Mouse (Mus musculus) kidney, embryonic 15.5 days (tissue): ENCODE data around the gene Fadd. TPM values are rescaled to one million over a fixed set of nuclear protein-coding genes. Genes with fewer than 3 reads are reported as not detected.
A peak's percentile ranks its signal among the peaks of the same experiment; 100 is the strongest.

Source experiments
- ATAC-seq: fragments of 200-750 bp; cut with Nextera tagmentation; replicated peaks from 2 replicates; pipeline ENCODE4 v1.8.0; 2017; ENCODE audit warnings: moderate TSS enrichment; ENCODE audit not compliant: low FRiP score
- H3K27ac ChIP-seq: fragments of 300-500 bp; sonication (generic); 2 replicates; pipeline ENCODE4 v1.5.1; 2015; ENCODE audit warnings: mild to moderate bottlenecking, inconsistent platforms
- H3K27me3 ChIP-seq: fragments of 300-500 bp; sonication (generic); 2 replicates; pipeline ENCODE4 v1.6.1; 2015; ENCODE audit warnings: inconsistent platforms
- H3K36me3 ChIP-seq: fragments of 300-500 bp; sonication (generic); 2 replicates; pipeline ENCODE4 v1.6.1; 2015; ENCODE audit warnings: inconsistent platforms
- H3K4me1 ChIP-seq: fragments of 300-500 bp; sonication (generic); 2 replicates; pipeline ENCODE4 v1.6.1; 2015; ENCODE audit warnings: inconsistent platforms
- H3K4me2 ChIP-seq: fragments of 300-500 bp; sonication (generic); 2 replicates; pipeline ENCODE4 v1.6.1; 2015; ENCODE audit warnings: moderate library complexity, mild to moderate bottlenecking, inconsistent platforms
- H3K4me3 ChIP-seq: fragments of 300-500 bp; sonication (generic); replicated peaks from 2 replicates; pipeline ENCODE4 v1.5.1; 2015; ENCODE audit warnings: mild to moderate bottlenecking, inconsistent platforms
- H3K9ac ChIP-seq: fragments of 300-500 bp; sonication (generic); 2 replicates; pipeline ENCODE4 v1.6.1; 2015; ENCODE audit warnings: mild to moderate bottlenecking, inconsistent platforms
- H3K9me3 ChIP-seq: fragments of 300-500 bp; sonication (generic); replicated peaks from 2 replicates; pipeline ENCODE4 v1.6.1; 2016; ENCODE audit warnings: inconsistent platforms
- WGBS: fragments of 180-500 bp; shearing (Covaris S2); methylation state at CpG from one replicate; pipeline ENCODE4 v1.1.7; 2015; ENCODE audit warnings: mixed read lengths; 5-methylcytosine and 5-hydroxymethylcytosine counted together
- polyA plus RNA-seq: library from polyadenylated mRNA; unstranded; fragments of >200 nt; fragmentation: Nextera tagmentation; extraction: Ambion mirVana; gene quantifications from 2 replicates; pipeline ENCODE4 v1.2.1, GENCODE M21; 2015

The Fadd gene
- polyA plus RNA-seq, 1 experiment from 2014 or later, result 13.7 TPM

GRCm38 (mm10) chr7:144550811-144551210, 31.5 kb downstream of the Fadd start:
- Histone ChIP-seq H3K9ac (no peak overlapping the region), H3K27me3 (no peaks in the 10 kb centered on the region), H3K4me3 (no peak overlapping the region), H3K9me3 (no peaks in the 10 kb centered on the region), H3K4me1 (peaks cover 32% of the 10 kb centered on the region), H3K4me2 (no peak overlapping the region), H3K36me3 (peaks cover 55% of the 10 kb centered on the region), H3K27ac (no peak overlapping the region)
- 90% methylated on average over 1 of the region's 1 CpGs for WGBS
- ATAC-seq, result no peak

GRCm38 (mm10) chr7:144549904-144550566, 32.2 kb downstream of the Fadd start:
- H3K9me3 ChIP-seq, result no peaks in the 10 kb centered on the region
- H3K4me1 ChIP-seq, result peaks cover 32% of the 10 kb centered on the region
- H3K4me3 ChIP-seq, result no peak overlapping the region
- H3K27ac ChIP-seq, result no peak overlapping the region
- H3K9ac ChIP-seq, result no peak overlapping the region
- peaks cover 55% of the 10 kb centered on the region for H3K36me3 ChIP-seq
- H3K4me2 ChIP-seq, result no peak overlapping the region
- H3K27me3 ChIP-seq, result no peaks in the 10 kb centered on the region
- ATAC-seq, result no peak
- 98% methylated on average over 2 of the region's 2 CpGs for WGBS

- Histone ChIP-seq H3K9me3 (no peaks in the 10 kb centered on the region), H3K4me1 (0 out of 2 replicates have a peak, but pooled peaks cover under 1% of the 10 kb centered on the region), H3K9ac (no peak overlapping the region), H3K27ac (no peak overlapping the region), H3K4me2 (no peak overlapping the region), H3K4me3 (no peak overlapping the region), H3K27me3 (no peaks in the 10 kb centered on the region), H3K36me3 (peaks cover 38% of the 10 kb centered on the region)
- ATAC-seq, result no peak
- 70% methylated on average over 3 of the region's 3 CpGs for WGBS
Observed at GRCm38 (mm10) chr7:144545231-144545630, 37.0 kb downstream of the Fadd start.

- H3K27me3 ChIP-seq, result no peaks in the 10 kb centered on the region
- no peak overlapping the region for H3K27ac ChIP-seq
- no peak overlapping the region for H3K9ac ChIP-seq
- H3K9me3 ChIP-seq, result no peaks in the 10 kb centered on the region
- no peaks in the 10 kb centered on the region for H3K4me1 ChIP-seq
- WGBS, result 93% methylated on average over 5 of the region's 5 CpGs
- H3K36me3 ChIP-seq, result peaks cover 5% of the 10 kb centered on the region; the same call in 1 of the 2 replicates
- no peak overlapping the region for H3K4me2 ChIP-seq
- ATAC-seq, result no peak
- H3K4me3 ChIP-seq, result no peak overlapping the region
Observed at GRCm38 (mm10) chr7:144541351-144541750, 40.9 kb downstream of the Fadd start.

GRCm38 (mm10) chr7:144539146-144539545, 43.1 kb downstream of the Fadd start:
- Histone ChIP-seq H3K27ac (no peak overlapping the region), H3K4me1 (no peaks in the 10 kb centered on the region), H3K36me3 (no peaks in the 10 kb centered on the region), H3K4me2 (no peak overlapping the region), H3K9ac (no peak overlapping the region), H3K27me3 (no peaks in the 10 kb centered on the region), H3K9me3 (no peaks in the 10 kb centered on the region), H3K4me3 (no peak overlapping the region)
- 87% methylated on average over 2 of the region's 2 CpGs for WGBS
- ATAC-seq, result no peak

- H3K4me1 ChIP-seq, result no peaks in the 10 kb centered on the region
- H3K9ac ChIP-seq, result no peak overlapping the region
- no peaks in the 10 kb centered on the region for H3K9me3 ChIP-seq
- no peak overlapping the region for H3K4me3 ChIP-seq
- no peak overlapping the region for H3K4me2 ChIP-seq
- H3K27ac ChIP-seq, result no peak overlapping the region
- WGBS, result 85% methylated on average over 4 of the region's 4 CpGs
- no peaks in the 10 kb centered on the region for H3K36me3 ChIP-seq
- no peaks in the 10 kb centered on the region for H3K27me3 ChIP-seq
- no peak for ATAC-seq
Observed at GRCm38 (mm10) chr7:144538030-144538644, 44.1 kb downstream of the Fadd start.

GRCm38 (mm10) chr7:144536367-144536766, 45.9 kb downstream of the Fadd start:
- WGBS, result 96% methylated on average over 3 of the region's 3 CpGs
- H3K4me2 ChIP-seq, result no peak overlapping the region
- H3K9ac ChIP-seq, result no peak overlapping the region
- no peaks in the 10 kb centered on the region for H3K36me3 ChIP-seq
- ATAC-seq, result no peak
- H3K4me3 ChIP-seq, result no peak overlapping the region
- H3K4me1 ChIP-seq, result peaks cover 14% of the 10 kb centered on the region
- H3K27ac ChIP-seq, result no peak overlapping the region
- no peaks in the 10 kb centered on the region for H3K27me3 ChIP-seq
- no peaks in the 10 kb centered on the region for H3K9me3 ChIP-seq

- no peaks in the 10 kb centered on the region for H3K27me3 ChIP-seq
- H3K27ac ChIP-seq, result no peak overlapping the region
- H3K4me2 ChIP-seq, result no peak overlapping the region
- ATAC-seq, result no peak
- H3K4me1 ChIP-seq, result peaks cover 19% of the 10 kb centered on the region
- WGBS, result 78% methylated on average over 3 of the region's 3 CpGs
- no peaks in the 10 kb centered on the region for H3K36me3 ChIP-seq
- no peak overlapping the region for H3K4me3 ChIP-seq
- no peaks in the 10 kb centered on the region for H3K9me3 ChIP-seq
- no peak overlapping the region for H3K9ac ChIP-seq
Observed at GRCm38 (mm10) chr7:144534773-144535172, 47.5 kb downstream of the Fadd start.

- H3K4me3 ChIP-seq, result no peak overlapping the region
- H3K9me3 ChIP-seq, result no peaks in the 10 kb centered on the region
- H3K36me3 ChIP-seq, result no peaks in the 10 kb centered on the region
- peak; percentile 83 for ATAC-seq
- 17% methylated on average over 7 of the region's 7 CpGs for whole genome bisulfite sequencing
- peak overlapping the region; percentile 63 for H3K27ac ChIP-seq
- H3K4me2 ChIP-seq, result no peak overlapping the region
- no peak overlapping the region for H3K9ac ChIP-seq
- H3K4me1 ChIP-seq, result peaks cover 35% of the 10 kb centered on the region
- H3K27me3 ChIP-seq, result no peaks in the 10 kb centered on the region
Observed at GRCm38 (mm10) chr7:144531585-144532378, 50.5 kb downstream of the Fadd start.

- H3K36me3 ChIP-seq, result no peaks in the 10 kb centered on the region
- no peak overlapping the region for H3K9ac ChIP-seq
- no peaks in the 10 kb centered on the region for H3K27me3 ChIP-seq
- no peak for ATAC-seq
- WGBS, result 71% methylated on average over 3 of the region's 3 CpGs
- no peak overlapping the region for H3K27ac ChIP-seq
- no peaks in the 10 kb centered on the region for H3K9me3 ChIP-seq
- peaks cover 43% of the 10 kb centered on the region for H3K4me1 ChIP-seq
- H3K4me3 ChIP-seq, result no peak overlapping the region
- H3K4me2 ChIP-seq, result no peak overlapping the region
Observed at GRCm38 (mm10) chr7:144529851-144530250, 52.4 kb downstream of the Fadd start.

- ATAC-seq, result no peak
- Histone ChIP-seq H3K4me1 (peaks cover 42% of the 10 kb centered on the region), H3K27me3 (no peaks in the 10 kb centered on the region), H3K4me3 (no peak overlapping the region), H3K4me2 (no peak overlapping the region), H3K27ac (peak overlapping the region; percentile 20; the same call in 1 of the 2 replicates), H3K9me3 (no peaks in the 10 kb centered on the region), H3K9ac (no peak overlapping the region), H3K36me3 (no peaks in the 10 kb centered on the region)
- 30% methylated on average over 1 of the region's 1 CpGs for WGBS
Observed at GRCm38 (mm10) chr7:144527723-144528221, 54.5 kb downstream of the Fadd start.
